Mouse (Mus musculus) forebrain, embryonic 14.5 days (tissue): ENCODE data around the gene Lrrc25. TPM values are rescaled to one million over a fixed set of nuclear protein-coding genes. Genes with fewer than 3 reads are reported as not detected.

ENCODE experiments used
- ATAC-seq: fragments of 200-750 bp; cut with Nextera tagmentation; 2 replicates; pipeline ENCODE4 v1.8.0; 2017; ENCODE audit warnings: mild to moderate bottlenecking, moderate library complexity
- DNase-seq: peaks from one replicate; pipeline ENCODE4 v3.0.0-alpha.2; 2015; ENCODE audit warnings: low spot score
- H3K27ac ChIP-seq: fragments of 300-500 bp; sonication (generic); 2 replicates; pipeline ENCODE4 v1.5.1; 2014; ENCODE audit warnings: low read depth, mild to moderate bottlenecking, control low read depth, low read length, moderate library complexity
- H3K27me3 ChIP-seq: fragments of 300-500 bp; sonication (generic); replicated peaks from 2 replicates; pipeline ENCODE4 v1.6.1; 2014; ENCODE audit warnings: low read length, control low read depth, mixed read lengths; ENCODE audit not compliant: control insufficient read depth, insufficient read depth
- H3K36me3 ChIP-seq: fragments of 300-500 bp; sonication (generic); 2 replicates; pipeline ENCODE4 v1.6.1; 2014; ENCODE audit warnings: low read length, control low read depth; ENCODE audit not compliant: control insufficient read depth, insufficient read depth
- H3K4me1 ChIP-seq: fragments of 300-500 bp; sonication (generic); 2 replicates; pipeline ENCODE4 v1.6.1; 2014; ENCODE audit warnings: antibody characterized with exemption, low read length, control low read depth; ENCODE audit not compliant: control insufficient read depth, insufficient read depth
- H3K4me2 ChIP-seq: fragments of 300-500 bp; sonication (generic); 2 replicates; pipeline ENCODE4 v1.6.1; 2014; ENCODE audit warnings: mild to moderate bottlenecking, control low read depth, low read length
- H3K4me3 ChIP-seq: fragments of 300-500 bp; sonication (generic); 2 replicates; pipeline ENCODE4 v1.5.1; 2014; ENCODE audit warnings: low read depth, low read length, control low read depth
- H3K9ac ChIP-seq: fragments of 300-500 bp; sonication (generic); 2 replicates; pipeline ENCODE4 v1.6.1; 2014; ENCODE audit warnings: mild to moderate bottlenecking, low read length, control low read depth, moderate library complexity
- H3K9me3 ChIP-seq: fragments of 300-500 bp; sonication (generic); replicated peaks from 2 replicates; pipeline ENCODE4 v1.6.1; 2016; ENCODE audit warnings: low read length, control low read depth, mixed read lengths; ENCODE audit not compliant: control insufficient read depth
- WGBS: fragments of 180-500 bp; shearing (Covaris S2); extraction: QIAGEN DNeasy Blood & Tissue Kit; methylation state at CpG from one replicate; pipeline ENCODE4 v1.1.7; 2014; 5-methylcytosine and 5-hydroxymethylcytosine counted together
- polyA plus RNA-seq: library from polyadenylated mRNA; unstranded; fragments of >200 nt; fragmentation: Nextera tagmentation; extraction: Ambion mirVana; gene quantifications from 2 replicates; pipeline ENCODE4 v1.2.1, GENCODE M21; 2014

The Lrrc25 gene
- polyA plus RNA-seq, 1 experiment from 2014 or later = 1.9 TPM

DNA sequence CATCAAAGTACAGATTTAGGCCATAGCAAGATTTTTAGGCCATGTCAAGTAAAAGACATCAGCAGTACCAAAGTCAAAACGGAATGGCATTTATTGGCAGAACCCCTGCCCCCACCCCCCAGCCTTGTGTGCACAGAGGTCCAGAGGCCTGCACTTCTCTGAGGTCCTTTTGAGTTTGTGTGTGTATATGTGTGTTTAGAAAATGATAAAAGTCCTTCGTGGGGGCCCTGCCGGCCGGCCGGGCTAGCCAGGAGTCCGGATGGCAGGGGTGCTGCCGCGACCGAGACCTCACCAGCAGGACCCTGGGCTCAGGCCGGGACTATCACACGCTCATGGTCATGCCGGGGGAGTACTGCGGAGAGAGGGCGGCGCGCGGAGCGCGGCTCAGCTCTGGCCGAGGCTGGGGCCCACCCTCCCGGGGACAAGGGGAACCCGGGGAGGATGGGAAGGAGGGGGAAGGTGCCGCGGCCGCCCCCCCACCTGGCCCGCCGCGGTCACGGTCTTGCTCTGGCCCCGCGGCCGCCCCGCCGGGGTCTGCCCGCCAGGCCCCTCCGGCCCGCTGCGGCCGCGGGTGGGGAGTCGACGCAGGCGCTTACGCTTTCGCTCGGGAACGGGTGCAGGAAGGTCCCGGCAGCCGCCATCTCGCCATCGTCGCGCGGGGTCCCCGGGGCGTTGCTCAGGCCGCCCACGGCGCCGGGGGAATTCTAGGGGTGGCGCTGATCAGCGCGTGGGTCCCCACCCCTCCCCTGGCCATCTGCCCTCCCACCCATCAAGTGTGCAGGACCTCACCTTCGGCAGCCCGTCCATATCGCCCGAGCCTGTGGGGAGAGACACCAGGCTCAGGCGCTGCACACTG lies 18.3 kb upstream of the Lrrc25 start:
- H3K9ac ChIP-seq = peak overlapping the region; percentile 77
- no peak for DNase-seq
- H3K4me3 ChIP-seq = peak overlapping the region; percentile 43
- peaks cover 15% of the 10 kb centered on the region; the same call in 1 of the 2 replicates for H3K36me3 ChIP-seq
- ATAC-seq = no peak; the same call in 1 of the 2 replicates
- WGBS = 8% methylated on average over 44 of the region's 68 CpGs
- H3K4me1 ChIP-seq = peaks cover 39% of the 10 kb centered on the region
- peak overlapping the region; percentile 92 for H3K4me2 ChIP-seq
- 0 out of 2 replicates have a peak overlapping the region, but pooled peaks have one; percentile 44 for H3K27ac ChIP-seq
- H3K9me3 ChIP-seq = no peaks in the 10 kb centered on the region
- H3K27me3 ChIP-seq = no peaks in the 10 kb centered on the region

- Histone ChIP-seq H3K27me3 (no peaks in the 10 kb centered on the region), H3K9me3 (no peaks in the 10 kb centered on the region), H3K4me3 (peak overlapping the region; percentile 43), H3K27ac (0 out of 2 replicates have a peak overlapping the region, but pooled peaks have one; percentile 44), H3K36me3 (peaks cover 18% of the 10 kb centered on the region; the same call in 1 of the 2 replicates), H3K4me2 (peak overlapping the region; percentile 92), H3K9ac (peak overlapping the region; percentile 77), H3K4me1 (peaks cover 39% of the 10 kb centered on the region)
- WGBS = 2% methylated on average over 29 of the region's 29 CpGs
- ATAC-seq (peak; percentile 54), DNase-seq (peak; percentile 86)
These were observed 17.7 kb upstream of the Lrrc25 start for GRCm38 (mm10) chr8:70598283-70598682.

GRCm38 (mm10) chr8:70598722-70599121 lies 17.2 kb upstream of the Lrrc25 start:
- peak; percentile 48 for DNase-seq
- WGBS = 14% methylated on average over 10 of the region's 10 CpGs
- Histone ChIP-seq H3K4me1 (peaks cover 39% of the 10 kb centered on the region), H3K4me3 (peak overlapping the region; percentile 43), H3K4me2 (peak overlapping the region; percentile 92), H3K27me3 (no peaks in the 10 kb centered on the region), H3K36me3 (peaks cover 18% of the 10 kb centered on the region; the same call in 1 of the 2 replicates), H3K27ac (0 out of 2 replicates have a peak overlapping the region, but pooled peaks have one; percentile 9), H3K9ac (peak overlapping the region; percentile 77), H3K9me3 (no peaks in the 10 kb centered on the region)
- ATAC-seq = no peak; the same call in 1 of the 2 replicates

GRCm38 (mm10) chr8:70599507-70600290 lies 16.3 kb upstream of the Lrrc25 start:
- Histone ChIP-seq H3K27me3 (no peaks in the 10 kb centered on the region), H3K9ac (no peak overlapping the region)

DNA sequence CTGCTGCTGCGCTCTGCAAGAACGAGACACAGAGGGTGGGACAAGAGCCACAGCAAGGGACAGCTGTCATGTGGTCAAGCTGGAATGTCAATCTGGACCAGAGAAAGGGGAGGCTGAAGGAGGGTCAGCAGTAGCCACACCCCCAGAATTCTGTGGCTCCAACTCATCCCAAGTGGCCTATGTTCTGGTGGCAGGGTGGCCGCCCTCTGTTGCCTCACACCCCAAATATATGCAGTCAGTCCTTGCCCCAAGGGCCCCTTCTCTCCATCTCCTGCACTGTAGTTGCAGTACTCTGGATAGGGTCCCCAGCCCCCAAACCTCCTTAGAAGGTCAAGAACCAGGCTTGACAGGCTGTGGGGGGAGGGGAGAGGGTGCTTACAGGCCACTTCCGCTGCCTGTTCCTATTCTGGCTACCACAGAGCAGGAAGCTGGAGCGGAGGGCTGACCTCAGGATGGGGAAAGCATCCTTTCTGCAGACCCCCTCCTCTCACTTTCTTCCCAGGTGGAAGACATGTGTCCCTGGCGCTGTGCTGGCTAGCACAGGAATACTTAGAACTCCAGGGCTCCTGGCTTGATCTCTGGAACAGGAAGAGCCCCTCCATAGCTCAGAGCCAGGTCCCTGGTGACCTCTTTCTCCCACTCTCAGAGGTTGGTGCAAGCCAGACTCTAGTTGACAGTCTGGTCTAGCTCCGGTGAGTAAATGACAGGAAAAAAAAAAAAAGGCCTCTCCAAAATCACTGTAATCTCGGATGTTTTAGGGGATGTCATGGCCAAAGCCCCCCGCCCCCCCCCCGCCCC lies 15.3 kb upstream of the Lrrc25 start:
- Histone ChIP-seq H3K27me3 (no peaks in the 10 kb centered on the region), H3K27ac (peak overlapping the region; percentile 85), H3K36me3 (peaks cover 18% of the 10 kb centered on the region; the same call in 1 of the 2 replicates), H3K4me1 (peaks cover 32% of the 10 kb centered on the region), H3K9ac (peak overlapping the region; percentile 29; the same call in 1 of the 2 replicates), H3K4me3 (0 out of 2 replicates have a peak overlapping the region, but pooled peaks have one; percentile 8), H3K4me2 (peak overlapping the region; percentile 47), H3K9me3 (no peaks in the 10 kb centered on the region)
- no peak for DNase-seq
- ATAC-seq = peak; percentile 11; the same call in 1 of the 2 replicates
- WGBS = 24% methylated on average over 10 of the region's 10 CpGs

More at GRCm38 (mm10) chr8:70599507-70600290, 16.3 kb upstream of the Lrrc25 start:
- 78% methylated on average over 12 of the region's 12 CpGs for WGBS
- Histone ChIP-seq H3K4me1 (peaks cover 39% of the 10 kb centered on the region), H3K4me3 (no peak overlapping the region), H3K4me2 (no peak overlapping the region), H3K36me3 (peaks cover 18% of the 10 kb centered on the region; the same call in 1 of the 2 replicates), H3K9me3 (no peaks in the 10 kb centered on the region), H3K27ac (peak overlapping the region; percentile 85; the same call in 1 of the 2 replicates)
- ATAC-seq (no peak), DNase-seq (no peak)

DNA sequence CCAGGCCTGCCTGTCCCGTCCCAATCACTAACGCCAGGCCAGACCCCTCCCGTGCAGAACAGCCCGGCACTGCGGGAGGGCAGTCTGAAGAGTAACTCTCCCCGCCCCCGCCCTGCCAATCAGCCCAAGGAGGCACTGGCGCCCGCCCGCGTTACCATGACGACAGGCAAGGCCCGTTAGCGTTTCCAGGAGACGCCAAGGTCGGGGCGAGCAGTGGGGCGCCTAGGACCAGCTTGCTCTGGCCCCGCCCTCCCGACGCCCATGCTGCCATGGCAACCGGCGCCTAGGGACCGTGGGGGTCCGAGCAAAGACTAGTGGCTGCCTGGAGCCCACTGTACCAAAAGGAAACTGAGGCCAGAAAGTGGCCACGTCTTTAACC lies 14.7 kb upstream of the Lrrc25 start:
- no peaks in the 10 kb centered on the region for H3K9me3 ChIP-seq
- H3K4me3 ChIP-seq = 0 out of 2 replicates have a peak overlapping the region, but pooled peaks have one; percentile 8
- DNase-seq (peak; percentile 96), ATAC-seq (peak; percentile 70)
- H3K4me2 ChIP-seq = peak overlapping the region; percentile 47
- H3K27me3 ChIP-seq = no peaks in the 10 kb centered on the region
- under 1% methylated on average over 25 of the region's 26 CpGs for WGBS
- peak overlapping the region; percentile 85 for H3K27ac ChIP-seq
- H3K9ac ChIP-seq = no peak overlapping the region
- peaks cover 14% of the 10 kb centered on the region; the same call in 1 of the 2 replicates for H3K36me3 ChIP-seq
- peaks cover 32% of the 10 kb centered on the region for H3K4me1 ChIP-seq

DNA sequence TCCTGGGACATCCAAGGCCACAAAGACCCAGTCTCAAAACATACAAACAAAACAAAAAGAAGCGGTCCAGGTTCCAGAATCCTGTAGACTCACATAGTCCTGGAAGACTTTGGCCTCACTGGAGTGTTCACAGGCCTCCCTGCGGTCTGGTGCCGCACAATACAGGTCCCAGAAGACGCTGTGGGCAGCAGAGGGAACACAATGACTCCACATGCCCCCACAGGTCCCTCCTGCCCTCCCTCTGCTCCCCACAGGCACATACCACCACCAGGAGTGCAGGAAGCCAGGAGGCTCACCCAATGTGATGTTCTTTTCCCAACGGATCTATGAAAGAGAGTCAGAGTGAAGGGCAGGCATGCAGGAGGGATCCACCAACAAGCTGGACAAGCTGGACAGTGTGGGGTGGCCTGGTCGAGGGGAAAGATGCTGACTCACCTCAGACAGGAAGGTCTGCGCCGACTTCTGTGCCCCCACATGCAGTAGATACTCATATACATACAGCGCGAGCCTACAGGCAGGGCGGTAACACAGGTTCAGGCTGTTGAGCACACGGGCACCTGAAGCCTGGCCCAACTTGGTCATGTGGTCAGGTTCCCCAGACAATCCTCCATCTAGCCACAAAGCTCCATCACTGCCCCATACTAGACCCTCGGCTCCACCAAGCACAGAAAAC lies 13.7 kb upstream of the Lrrc25 start:
- H3K4me3 ChIP-seq = no peak overlapping the region
- DNase-seq = no peak
- ATAC-seq = no peak
- H3K27me3 ChIP-seq = no peaks in the 10 kb centered on the region
- H3K9me3 ChIP-seq = no peaks in the 10 kb centered on the region
- no peak overlapping the region for H3K9ac ChIP-seq
- no peak overlapping the region for H3K4me2 ChIP-seq
- no peak overlapping the region for H3K27ac ChIP-seq
- peaks cover 37% of the 10 kb centered on the region for H3K4me1 ChIP-seq
- H3K36me3 ChIP-seq = peaks cover 6% of the 10 kb centered on the region; the same call in 1 of the 2 replicates
- WGBS = 94% methylated on average over 13 of the region's 13 CpGs
